Mouse (Mus musculus) kidney, adult 18-20 months (tissue): ENCODE measurements around the gene Gpr27.

ENCODE experiments used
- DNase-seq: peaks from one replicate; pipeline ENCODE4 v3.0.0; 2021

Gpr27 gene

DNA sequence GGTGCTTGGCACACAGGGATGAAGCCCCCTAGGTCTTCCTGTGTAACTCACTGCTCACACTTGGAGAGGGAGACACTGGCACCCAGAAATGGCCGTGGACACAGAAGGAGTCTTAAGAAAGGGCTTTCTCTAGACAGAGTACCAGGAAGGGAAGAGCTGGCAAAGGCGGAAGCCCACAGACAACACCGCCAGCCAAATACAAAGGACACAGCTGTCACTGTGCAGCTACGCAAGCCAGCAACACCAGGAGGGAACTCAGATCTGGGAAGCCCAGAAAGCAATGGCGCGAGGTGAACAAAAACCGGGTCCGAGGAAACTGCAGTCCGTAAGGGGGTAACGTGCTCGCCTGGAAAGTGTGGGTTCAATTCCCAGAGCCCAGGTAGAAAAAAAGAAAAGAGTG, 14.4 kb upstream of the Gpr27 start:
- DNase-seq, result no peak

DNA sequence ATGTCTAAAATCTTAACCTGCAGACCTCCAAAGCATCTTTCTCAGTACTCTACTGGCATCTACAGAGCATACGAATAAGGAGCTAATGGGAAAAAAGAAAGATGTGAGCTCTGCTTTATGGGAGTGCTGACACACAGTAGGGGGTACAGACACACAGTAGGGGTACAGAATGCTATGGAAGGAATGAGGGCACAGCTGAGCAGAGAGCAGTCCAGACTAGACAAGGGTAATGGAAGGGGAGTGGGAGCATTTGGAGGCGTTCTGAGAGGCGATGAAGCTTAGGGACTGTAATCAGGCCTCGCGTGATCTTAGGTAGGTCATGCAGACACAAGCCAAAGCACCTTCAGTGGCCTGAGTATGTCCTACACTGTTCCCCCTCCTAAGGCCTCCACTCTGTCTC, 8.5 kb upstream of the Gpr27 start:
- DNase-seq, result no peak

DNA sequence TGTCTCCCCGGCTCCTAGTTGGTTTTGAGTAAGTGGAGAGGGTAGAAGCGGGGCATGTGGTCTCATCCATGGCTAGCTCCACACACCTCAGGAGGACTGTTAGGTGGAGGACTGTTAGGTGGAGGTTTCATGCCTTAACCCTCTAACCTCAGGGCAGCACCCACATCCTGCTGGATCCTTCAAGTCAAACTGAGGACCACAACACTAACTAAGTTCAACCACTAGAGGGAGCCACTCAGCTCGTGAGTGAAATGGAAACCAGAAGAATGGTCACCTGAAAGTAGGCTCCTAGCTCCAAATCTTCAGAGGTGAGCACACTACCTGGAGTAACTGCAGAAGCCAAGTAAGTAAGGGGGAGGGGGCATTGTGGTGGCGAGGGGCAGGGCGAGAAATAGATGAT, 7.6 kb upstream of the Gpr27 start:
- DNase-seq, result no peak

DNA sequence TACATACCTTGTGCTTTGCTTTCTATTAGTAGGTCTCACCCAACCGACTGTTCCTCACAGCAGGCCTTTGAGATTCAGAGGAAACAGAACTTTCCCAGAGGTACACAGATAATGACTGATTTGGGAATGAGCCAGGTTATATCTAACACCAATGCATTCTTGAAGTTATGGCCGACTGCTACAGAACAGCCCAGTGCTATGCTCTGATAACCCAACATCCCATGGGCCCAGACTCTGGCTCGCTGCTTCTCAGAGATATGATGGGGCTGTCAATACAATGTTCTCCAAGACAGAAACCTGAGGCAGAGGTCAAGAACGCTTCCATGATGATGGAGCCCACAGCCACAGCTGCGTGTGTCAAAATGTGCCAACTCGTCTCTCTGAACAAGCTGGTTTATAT, 4.0 kb upstream of the Gpr27 start:
- DNase-seq, result no peak

DNA sequence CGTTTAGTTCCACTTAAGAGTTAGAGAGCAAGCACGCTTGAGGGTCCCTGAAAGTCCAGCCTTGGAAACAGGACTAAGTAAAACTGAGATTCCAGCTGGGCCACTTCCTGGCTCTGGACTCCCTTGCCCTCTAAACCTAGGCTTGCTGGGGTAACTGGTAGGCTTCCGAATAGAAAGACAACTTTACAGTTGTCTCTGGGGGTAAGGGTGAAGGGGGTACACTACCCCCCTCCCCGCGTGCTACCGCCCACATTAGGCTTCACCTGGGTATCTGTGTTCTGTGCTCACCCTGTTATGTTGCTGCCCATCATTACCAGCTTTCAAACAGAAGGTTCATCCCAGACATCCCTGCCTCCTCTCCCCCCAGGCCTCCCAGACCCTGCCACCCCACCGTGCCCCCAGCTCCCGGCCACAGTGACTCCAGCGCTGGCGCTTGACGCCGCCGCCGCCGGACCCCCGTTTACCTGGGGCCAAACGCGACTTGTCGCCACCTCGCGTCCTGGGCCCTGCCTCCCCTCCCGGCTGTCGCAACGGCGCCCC, 743 bp upstream of the Gpr27 start:
- DNase-seq, result no peak

DNA sequence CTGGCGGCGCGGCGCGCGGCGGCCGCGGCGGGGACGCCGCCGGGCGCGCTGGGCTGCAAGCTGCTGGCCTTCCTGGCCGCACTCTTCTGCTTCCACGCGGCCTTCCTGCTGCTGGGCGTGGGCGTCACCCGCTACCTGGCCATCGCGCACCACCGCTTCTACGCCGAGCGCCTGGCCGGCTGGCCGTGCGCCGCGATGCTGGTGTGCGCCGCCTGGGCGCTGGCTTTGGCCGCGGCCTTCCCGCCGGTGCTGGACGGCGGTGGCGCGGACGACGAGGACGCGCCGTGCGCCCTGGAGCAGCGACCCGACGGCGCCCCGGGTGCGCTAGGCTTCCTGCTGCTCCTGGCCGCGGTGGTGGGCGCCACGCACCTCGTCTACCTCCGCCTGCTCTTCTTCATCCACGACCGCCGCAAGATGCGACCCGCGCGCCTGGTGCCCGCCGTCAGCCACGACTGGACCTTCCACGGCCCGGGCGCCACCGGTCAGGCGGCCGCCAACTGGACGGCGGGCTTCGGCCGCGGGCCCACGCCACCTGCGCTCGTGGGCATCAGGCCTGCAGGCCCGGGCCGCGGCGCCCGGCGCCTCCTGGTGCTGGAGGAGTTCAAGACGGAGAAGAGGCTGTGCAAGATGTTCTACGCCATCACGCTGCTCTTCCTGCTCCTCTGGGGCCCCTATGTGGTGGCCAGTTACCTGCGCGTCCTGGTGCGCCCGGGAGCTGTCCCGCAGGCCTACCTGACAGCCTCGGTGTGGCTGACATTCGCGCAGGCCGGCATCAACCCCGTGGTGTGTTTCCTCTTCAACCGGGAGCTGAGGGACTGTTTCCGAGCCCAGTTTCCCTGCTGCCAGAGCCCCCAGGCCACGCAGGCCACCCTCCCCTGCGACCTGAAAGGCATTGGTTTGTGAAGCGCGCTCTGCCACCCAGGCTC, 700 bp downstream of the Gpr27 start:
- DNase-seq, result peak; percentile 16

DNA sequence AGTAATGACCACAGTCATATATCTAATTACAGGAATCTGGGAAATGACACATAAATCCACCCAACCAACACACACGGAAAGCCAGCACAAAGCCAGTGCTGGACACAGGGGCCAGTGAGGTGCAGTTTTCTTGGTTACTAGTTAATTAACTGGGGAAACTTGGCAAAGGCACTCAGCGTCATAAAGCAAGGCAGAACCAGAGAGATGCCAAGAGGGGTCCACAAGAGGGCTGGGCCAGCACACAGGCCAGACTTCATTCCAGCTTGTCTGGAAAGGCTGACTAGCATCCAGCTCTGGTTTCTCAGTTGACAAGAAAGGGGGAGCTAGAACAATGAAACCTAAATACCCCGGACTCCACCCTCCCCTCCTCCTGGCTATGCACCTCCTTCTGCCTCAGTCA, 8.0 kb downstream of the Gpr27 start:
- DNase-seq, result peak; percentile 23

DNA sequence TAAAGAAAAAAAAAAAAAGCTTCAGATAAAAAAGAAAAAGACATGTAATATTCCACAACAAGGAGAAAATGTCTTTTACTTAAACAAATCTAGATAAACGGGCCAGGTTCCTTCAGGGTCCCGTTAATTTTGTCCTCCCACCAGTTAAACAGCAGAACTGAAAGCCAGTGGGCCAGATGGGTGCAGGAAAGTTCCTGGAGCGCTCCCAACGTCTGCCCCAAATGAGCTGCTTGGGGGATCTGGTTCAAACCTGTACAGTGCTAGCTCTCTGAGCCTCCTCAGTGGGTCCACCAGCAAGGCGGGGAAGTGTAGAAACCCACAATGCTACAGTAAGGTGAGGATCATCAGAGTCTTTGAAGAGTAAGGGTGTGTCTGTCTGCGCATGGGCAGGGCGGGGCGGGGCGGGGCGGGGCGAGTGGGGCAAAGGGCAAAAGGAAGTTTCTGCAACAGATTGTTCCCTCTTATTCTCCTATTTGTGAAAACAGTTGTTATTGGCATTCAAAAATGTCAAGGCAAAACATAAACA, 19.2 kb downstream of the Gpr27 start:
- DNase-seq, result no peak

DNA sequence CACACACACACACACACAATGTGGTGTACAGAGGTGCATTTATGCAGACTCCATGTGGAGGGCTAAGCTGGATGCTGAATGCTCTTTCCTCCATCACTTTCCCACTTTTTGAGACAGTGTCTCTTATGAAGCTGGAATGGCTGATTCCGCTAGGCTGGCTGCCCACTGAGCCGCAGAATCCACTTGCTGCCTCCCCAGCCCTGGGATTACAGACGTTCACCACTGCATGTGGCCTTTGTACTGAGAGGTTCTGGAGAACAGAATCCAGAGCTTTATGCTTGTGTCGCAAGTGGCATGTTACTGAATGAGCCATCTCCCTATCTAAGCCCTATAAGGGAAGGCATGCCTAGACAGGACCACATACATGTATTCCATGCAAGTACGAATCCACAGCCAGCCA, 20.8 kb downstream of the Gpr27 start:
- DNase-seq, result no peak

DNA sequence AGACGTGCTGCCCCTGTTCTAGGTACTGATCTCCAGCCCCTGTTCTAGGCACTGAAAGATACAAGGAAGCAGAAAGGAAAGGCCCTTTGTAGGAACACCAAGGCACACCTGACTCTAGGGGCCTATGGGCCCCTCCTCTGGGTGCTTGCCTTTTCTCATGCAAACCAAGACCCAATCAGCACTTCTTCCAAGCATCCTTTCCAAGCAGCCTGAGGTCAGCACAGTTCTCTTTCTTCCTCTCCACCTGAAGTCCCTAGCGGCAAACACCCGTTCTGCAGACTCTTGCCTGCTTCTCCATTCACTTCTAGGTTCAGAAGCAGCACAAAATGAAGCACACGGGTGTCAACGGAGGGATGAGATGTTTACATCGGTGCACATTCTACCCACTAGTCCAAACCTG, 22.7 kb downstream of the Gpr27 start:
- DNase-seq, result no peak

DNA sequence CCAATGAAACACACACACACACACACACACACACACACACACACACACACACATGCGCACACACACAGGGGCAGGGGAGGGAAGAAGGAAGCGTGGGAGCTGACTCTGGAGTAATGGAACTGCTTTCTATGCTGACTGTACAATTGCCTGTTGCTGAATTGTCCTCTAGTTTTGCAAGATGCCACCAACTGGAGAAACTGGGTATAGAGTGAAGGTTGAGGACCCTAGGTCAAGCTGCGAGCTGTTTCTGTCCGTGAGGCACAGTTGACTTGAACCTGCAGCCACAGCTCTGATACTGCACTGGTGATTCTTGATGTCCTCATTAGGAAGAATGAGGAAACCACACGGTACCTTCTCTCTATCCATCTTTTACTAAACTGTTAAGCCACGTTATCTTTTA, 23.4 kb downstream of the Gpr27 start:
- no peak for DNase-seq

DNA sequence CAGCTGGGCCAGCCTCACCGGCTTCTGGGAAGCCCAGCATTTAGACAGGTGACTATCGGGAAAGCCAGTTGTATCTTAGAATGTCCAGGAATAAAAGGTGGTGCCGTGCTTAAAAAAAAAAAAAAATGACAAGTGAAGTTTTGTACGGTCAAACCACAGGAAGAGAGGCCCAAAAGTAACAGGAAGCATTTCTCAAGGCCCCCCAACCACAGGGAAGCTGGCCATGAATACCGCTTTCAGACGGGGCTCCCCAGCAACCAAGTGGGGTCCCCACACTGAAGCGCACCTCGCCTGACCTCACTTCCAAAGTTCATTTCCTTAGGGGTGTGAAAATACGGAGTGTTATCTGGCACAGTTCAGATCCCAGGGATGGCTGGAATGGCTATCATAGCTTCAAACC, 28.6 kb downstream of the Gpr27 start:
- DNase-seq, result no peak

DNA sequence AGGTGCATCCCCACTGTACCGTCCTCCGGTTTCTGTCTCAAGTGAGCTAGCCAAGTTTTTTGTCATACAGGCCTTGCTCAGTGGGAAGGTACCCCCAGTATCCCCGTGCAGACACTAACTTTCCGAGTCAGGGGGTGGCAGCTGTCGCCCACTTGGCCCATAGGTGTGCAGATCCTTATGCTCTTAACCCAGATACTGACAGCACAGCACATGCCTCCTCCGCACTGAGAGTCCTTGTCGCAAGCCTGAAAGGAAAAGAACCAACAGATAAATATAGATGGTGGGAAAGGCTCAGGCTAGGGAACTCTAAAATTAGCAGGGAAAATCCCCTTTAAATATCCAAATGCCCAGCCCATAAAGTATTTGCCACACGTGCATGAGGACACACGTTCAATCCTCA, 29.9 kb downstream of the Gpr27 start:
- DNase-seq, result no peak

DNA sequence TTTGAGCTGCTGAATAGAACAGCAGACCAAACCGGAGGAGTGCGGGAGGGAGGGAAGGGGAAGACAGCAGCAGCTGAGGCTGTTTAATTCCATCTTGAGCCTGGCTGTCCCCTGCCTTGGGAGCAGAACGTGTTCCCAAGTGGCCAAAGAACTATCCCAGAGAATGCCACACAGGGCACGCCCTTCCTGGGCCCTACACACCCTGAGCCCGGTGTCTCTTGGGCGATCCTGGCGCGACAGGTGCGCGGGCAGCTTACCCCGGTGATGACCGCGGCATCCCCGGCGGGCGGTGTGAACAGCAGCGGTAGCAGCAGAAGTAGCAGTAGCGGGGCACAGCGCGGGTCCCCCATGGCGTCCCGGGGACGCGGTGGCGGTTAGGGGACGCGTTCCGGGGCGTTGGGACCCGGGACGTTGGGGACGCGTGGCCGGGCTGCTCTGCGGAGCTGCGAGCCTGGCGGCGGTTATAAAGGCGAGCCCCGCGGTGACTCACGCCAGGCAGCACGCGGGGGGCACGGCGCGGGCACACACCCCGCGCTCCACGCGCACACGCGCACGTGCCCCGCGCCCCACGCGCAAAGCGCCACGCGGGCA, 33.6 kb downstream of the Gpr27 start, which contains the start of gene Prok2:
TSS of gene Prok2 (minus strand) at position 422 of the 591 bp plus-strand sequence.
- no peak for DNase-seq

DNA sequence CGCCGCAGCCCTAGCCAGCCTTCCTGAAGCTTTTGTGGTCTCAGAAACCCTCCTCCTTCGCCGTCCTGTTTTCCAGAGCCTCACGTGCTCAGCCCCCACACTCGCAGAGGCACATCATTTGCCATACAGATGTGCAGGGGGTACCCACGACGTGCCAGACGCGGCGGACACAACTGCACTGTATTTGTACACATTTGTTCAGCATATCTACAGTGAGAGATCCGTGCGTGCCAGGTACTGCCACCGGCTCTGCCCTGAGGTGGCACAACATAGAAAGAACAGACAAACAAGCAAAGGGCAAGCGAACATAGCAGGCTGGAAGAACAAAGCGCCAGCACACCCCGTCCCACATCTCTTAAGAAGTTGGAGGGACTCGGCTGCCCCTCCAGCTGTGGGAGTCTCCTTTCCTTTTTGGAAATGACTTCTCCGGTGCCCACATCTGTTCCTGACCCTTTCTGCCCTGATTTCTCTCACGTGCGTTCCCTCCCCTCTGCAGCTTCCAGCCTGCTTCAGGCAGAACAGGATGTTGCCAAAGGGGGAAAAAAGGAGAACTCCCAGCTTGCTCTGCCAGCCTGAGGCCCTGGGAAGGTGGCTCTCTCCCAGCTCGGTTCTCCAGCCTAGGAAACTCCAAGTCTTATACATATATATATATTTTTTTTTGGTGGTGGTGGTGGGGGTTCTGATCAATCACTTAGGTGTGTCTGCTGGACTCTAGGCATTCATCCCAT, 34.3 kb downstream of the Gpr27 start:
- no peak for DNase-seq

DNA sequence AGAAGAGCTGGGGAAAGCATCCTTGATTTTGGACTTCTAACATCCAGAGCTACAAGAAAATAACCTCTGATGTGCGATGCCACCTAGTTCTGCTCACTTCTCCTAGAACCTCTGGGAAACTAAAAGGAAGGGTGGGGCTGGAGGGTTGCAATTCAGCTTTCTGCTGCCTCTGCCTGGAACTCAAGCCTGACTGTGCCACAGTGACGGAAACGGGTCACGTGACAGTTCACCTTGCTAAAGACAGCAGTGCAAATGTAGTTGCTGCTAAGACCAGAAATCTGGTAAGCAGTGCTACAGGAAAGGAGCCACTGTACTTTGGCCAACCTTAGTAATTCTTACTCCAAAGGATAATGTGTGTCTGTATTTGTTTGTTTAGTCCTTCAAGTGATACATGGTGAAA, 37.4 kb downstream of the Gpr27 start:
- DNase-seq, result no peak

DNA sequence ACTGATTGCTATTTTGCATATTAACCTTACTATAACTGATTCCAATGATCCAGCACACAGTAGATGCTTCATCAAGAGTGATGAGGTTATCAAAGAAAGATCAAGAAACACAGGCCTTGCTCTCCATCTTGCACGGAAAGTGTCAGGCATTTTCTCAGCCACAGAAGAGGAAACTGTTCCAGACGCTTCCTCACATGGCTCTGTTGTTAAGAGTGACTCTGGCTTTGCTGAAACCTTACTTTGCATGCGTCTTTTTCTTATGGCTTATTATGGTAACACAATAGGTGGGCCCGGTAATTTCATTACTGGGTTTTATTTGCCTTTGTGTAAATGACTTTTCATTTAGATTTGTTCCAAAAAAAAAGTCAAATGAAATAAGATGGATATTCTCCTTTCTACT, 39.4 kb downstream of the Gpr27 start:
- no peak for DNase-seq

DNA sequence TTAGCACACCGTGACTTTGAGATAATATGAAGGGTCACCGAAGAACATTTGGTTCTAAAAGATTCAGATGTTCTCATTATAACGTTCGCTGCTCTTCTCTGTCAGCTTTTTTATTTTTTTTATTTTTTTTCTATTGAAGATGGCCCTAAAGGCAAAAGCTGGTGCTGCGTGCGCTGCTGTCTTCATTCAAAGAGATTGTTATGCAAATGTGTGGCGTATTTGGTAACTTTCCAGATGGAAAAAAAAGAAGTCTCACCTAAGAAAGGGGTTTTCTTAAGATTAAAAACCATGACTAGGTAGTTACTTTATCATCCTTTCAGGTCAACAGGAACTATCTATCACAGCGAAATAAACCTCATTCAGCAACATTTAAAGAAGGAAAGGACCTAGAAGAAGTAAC, 40.2 kb downstream of the Gpr27 start:
- no peak for DNase-seq

DNA sequence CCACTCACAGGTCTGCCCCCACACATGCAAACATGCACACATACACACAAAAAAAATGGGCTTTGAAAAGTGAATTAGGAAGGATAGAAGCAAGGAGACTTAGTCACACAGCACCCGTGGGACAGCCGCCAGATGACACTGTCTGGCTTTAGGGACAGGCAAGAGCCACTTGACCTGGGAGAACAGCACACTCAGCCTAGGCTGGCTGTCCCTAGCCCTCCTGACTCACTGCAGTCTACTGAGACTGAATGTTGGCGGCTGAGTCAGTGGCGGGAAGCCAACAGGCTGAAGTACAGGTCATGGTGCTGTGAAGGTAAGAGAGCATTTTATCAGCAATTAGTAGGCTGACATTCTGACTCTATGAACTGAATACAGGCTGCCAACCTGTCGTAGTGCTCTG, 42.2 kb downstream of the Gpr27 start:
- DNase-seq, result peak; percentile 8

DNA sequence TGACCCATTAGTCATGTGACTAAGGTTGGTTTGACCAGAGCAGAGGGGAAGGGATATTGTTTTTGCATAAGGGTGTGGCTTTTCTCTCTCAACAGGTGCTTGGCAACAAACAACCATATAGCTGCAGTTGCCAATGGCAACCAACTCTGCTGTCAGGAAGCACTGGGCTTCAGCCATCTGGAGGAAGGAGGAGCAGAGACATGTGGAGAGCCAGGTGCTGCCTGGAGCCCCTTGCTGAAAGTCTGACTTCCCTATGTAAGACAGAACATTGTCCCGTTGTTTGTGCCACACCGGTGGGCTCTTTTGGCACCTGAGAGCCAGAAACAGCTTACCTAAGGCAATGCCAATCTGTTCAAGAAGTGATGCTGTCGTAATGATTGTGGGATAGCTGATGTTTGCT, 50.4 kb downstream of the Gpr27 start:
- DNase-seq, result no peak
